Mouse (Mus musculus): ENCODE measurements around the gene 9130023H24Rik.

GRCm38 (mm10) chr7:128284047-128284446 is 46.2 kb upstream of the 9130023H24Rik start:
- no peak for TF ChIP-seq GATA1 (IDR thresholded peaks at IDR 0.05; ENCODE audit: borderline replicate concordance, low read length)
- TF ChIP-seq FLI1 (IDR thresholded peaks at IDR 0.05; ENCODE audit: low read length) = no peak

Measured in megakaryocyte, embryonic 14.5 days (primary cell).